Mouse (Mus musculus) stomach, embryonic 16.5 days (tissue): ENCODE measurements around the gene Ldah. TPM values are rescaled to one million over a fixed set of nuclear protein-coding genes. Genes with fewer than 3 reads are reported as not detected.

Source experiments
- ATAC-seq: fragments of 200-750 bp; cut with Nextera tagmentation; 2 replicates; pipeline ENCODE4 v1.8.0; 2017; ENCODE audit warnings: moderate number of reproducible peaks, moderate TSS enrichment; ENCODE audit not compliant: insufficient read depth, low FRiP score
- H3K27ac ChIP-seq: fragments of 300-500 bp; sonication (generic); 2 replicates; pipeline ENCODE4 v1.5.1; 2014; ENCODE audit warnings: low read length
- H3K27me3 ChIP-seq: fragments of 300-500 bp; sonication (generic); 2 replicates; pipeline ENCODE4 v1.6.1; 2014; ENCODE audit warnings: low read length, control low read depth, mixed read lengths; ENCODE audit not compliant: control insufficient read depth, insufficient read depth
- H3K36me3 ChIP-seq: fragments of 300-500 bp; sonication (generic); 2 replicates; pipeline ENCODE4 v1.6.1; 2014; ENCODE audit warnings: low read length; ENCODE audit not compliant: control insufficient read depth, insufficient read depth
- H3K4me1 ChIP-seq: fragments of 300-500 bp; sonication (generic); 2 replicates; pipeline ENCODE4 v1.6.1; 2014; ENCODE audit warnings: low read length, control low read depth, mixed read lengths; ENCODE audit not compliant: control insufficient read depth, insufficient read depth
- H3K4me2 ChIP-seq: fragments of 300-500 bp; sonication (generic); 2 replicates; pipeline ENCODE4 v1.6.1; 2014; ENCODE audit warnings: low read depth, low read length, mixed read lengths
- H3K4me3 ChIP-seq: fragments of 300-500 bp; sonication (generic); replicated peaks from 2 replicates; pipeline ENCODE4 v1.5.1; 2014; ENCODE audit warnings: mild to moderate bottlenecking, low read length
- H3K9ac ChIP-seq: fragments of 300-500 bp; sonication (generic); 2 replicates; pipeline ENCODE4 v1.6.1; 2014; ENCODE audit warnings: low read length
- H3K9me3 ChIP-seq: fragments of 300-500 bp; sonication (generic); replicated peaks from 2 replicates; pipeline ENCODE4 v1.6.1; 2016; ENCODE audit warnings: low read length, control low read depth; ENCODE audit not compliant: control insufficient read depth
- WGBS: fragments of 180-500 bp; shearing (Covaris S2); extraction: QIAGEN DNeasy Blood & Tissue Kit; methylation state at CpG from one replicate; pipeline ENCODE4 v1.1.7; 2014; 5-methylcytosine and 5-hydroxymethylcytosine counted together
- polyA plus RNA-seq: library from polyadenylated mRNA; unstranded; fragments of >200 nt; fragmentation: Nextera tagmentation; extraction: Ambion mirVana; gene quantifications from 2 replicates; pipeline ENCODE4 v1.2.1, GENCODE M21; 2015

Ldah gene
- polyA plus RNA-seq, 1 experiment from 2014 or later, result 56.6 TPM

DNA sequence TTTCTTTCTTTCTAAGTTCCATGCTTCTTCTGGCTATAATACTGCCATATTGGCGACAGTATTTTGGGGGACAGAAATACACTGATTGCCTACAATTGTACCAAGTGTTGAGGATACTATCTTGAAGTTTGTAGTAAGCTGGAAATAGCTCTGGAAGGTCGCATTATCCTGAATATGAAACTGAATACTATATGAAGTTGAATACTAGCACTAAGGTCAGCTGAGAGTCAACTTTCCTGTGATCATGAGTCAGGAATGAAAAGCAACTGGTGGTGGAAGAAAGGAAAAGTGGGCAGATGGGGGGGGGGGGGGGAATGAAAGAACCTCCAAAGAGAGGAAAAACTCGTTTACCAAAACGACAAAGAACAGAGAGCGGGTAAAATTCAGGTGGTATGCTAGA is 329 bp upstream of the Ldah start:
- Histone ChIP-seq H3K4me2 (peak overlapping the region; percentile 76), H3K4me1 (0 out of 2 replicates have a peak, but pooled peaks cover 2% of the 10 kb centered on the region), H3K9ac (peak overlapping the region; percentile 89), H3K4me3 (peak overlapping the region; percentile 86), H3K9me3 (no peaks in the 10 kb centered on the region), H3K27ac (0 out of 2 replicates have a peak overlapping the region, but pooled peaks have one; percentile 74), H3K36me3 (no peaks in the 10 kb centered on the region), H3K27me3 (no peaks in the 10 kb centered on the region; the same call in 1 of the 2 replicates)
- WGBS, result 17% methylated on average over 5 of the region's 5 CpGs
- peak; percentile 21; the same call in 1 of the 2 replicates for ATAC-seq

- Histone ChIP-seq H3K36me3 (no peaks in the 10 kb centered on the region), H3K4me2 (no peak overlapping the region), H3K4me1 (no peaks in the 10 kb centered on the region), H3K4me3 (no peak overlapping the region), H3K9ac (no peak overlapping the region), H3K27me3 (no peaks in the 10 kb centered on the region), H3K27ac (peak overlapping the region; percentile 25; the same call in 1 of the 2 replicates), H3K9me3 (no peaks in the 10 kb centered on the region)
- 59% methylated on average over 15 of the region's 15 CpGs for WGBS
- no peak for ATAC-seq
Observed at GRCm38 (mm10) chr12:8216392-8217280, 8.7 kb downstream of the Ldah start.

DNA sequence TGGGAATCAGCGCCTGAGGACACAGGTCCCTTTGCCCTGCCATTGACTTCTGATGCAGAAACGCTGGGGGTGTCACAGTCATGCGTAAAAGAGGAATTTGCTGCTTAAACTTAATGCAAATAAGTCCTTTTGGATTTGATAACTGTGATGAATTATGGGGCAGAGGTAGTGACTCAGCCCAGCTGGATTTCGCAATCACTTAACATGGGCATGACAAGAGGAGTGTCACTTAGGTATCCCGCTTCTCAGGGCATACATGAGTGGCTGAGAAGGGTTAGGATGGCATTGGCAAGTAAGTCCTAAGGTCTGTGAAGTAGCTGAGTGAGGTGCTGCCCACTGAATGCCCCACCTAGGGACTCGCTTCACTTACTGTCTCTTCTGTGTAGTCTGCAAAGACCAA is 15.1 kb downstream of the Ldah start:
- Histone ChIP-seq H3K9me3 (no peaks in the 10 kb centered on the region), H3K4me1 (no peaks in the 10 kb centered on the region), H3K4me2 (no peak overlapping the region), H3K4me3 (no peak overlapping the region), H3K27me3 (no peaks in the 10 kb centered on the region), H3K9ac (no peak overlapping the region), H3K27ac (no peak overlapping the region), H3K36me3 (no peaks in the 10 kb centered on the region)
- WGBS, result 83% methylated on average over 6 of the region's 6 CpGs
- no peak for ATAC-seq

- WGBS, result 92% methylated on average over 3 of the region's 3 CpGs
- H3K9ac ChIP-seq, result no peak overlapping the region
- no peaks in the 10 kb centered on the region for H3K4me1 ChIP-seq
- no peak for ATAC-seq
- no peak overlapping the region for H3K4me2 ChIP-seq
- no peak overlapping the region for H3K4me3 ChIP-seq
- H3K36me3 ChIP-seq, result no peaks in the 10 kb centered on the region
- no peaks in the 10 kb centered on the region for H3K27me3 ChIP-seq
- H3K27ac ChIP-seq, result no peak overlapping the region
- no peaks in the 10 kb centered on the region for H3K9me3 ChIP-seq
Observed at GRCm38 (mm10) chr12:8231101-8231500, 23.2 kb downstream of the Ldah start.

DNA sequence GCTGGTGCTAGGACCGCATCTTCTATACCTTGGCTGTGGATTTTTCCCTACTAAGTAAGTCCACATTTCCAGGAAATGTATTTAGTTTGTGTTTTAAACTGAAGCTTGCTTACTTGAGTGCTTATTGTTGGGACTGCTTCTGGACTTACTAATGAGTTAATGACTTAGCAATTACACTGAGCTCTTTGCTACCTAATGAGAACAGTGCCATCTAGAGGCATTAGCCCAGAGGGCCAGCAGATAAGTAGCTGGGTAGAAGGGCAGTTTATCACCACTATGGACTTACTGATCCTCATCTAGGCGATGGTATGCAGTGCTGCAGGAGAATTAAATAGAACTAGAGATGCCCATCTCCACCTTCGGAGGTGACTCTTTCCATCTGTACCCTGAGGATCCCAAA is 24.8 kb downstream of the Ldah start:
- Histone ChIP-seq H3K4me1 (no peaks in the 10 kb centered on the region), H3K9ac (no peak overlapping the region), H3K9me3 (no peaks in the 10 kb centered on the region), H3K27ac (no peak overlapping the region), H3K4me2 (no peak overlapping the region), H3K4me3 (no peak overlapping the region), H3K36me3 (no peaks in the 10 kb centered on the region), H3K27me3 (no peaks in the 10 kb centered on the region)
- ATAC-seq, result no peak
- WGBS, result 82% methylated on average over 3 of the region's 3 CpGs

DNA sequence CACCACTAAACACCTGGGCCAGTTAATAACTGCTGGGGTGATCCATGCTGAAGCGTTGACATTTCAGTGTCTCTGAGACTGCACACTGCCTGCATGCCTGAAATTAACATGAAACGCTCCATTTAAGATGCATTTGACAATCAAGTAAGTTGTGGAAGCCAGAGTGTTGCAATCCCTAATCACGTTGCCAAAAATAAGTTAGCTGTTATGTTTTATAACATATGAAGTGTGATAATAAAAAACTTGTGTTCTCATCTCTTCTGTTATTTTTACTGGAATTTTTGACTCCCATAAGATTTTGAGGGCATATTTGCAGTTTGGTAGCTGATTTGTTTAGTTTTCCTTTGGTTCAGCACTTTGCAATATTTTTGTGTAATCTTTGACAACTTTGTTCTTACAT is 34.3 kb downstream of the Ldah start:
- H3K27ac ChIP-seq, result no peak overlapping the region
- 75% methylated on average over 3 of the region's 3 CpGs for WGBS
- no peak overlapping the region for H3K4me2 ChIP-seq
- H3K27me3 ChIP-seq, result no peaks in the 10 kb centered on the region
- H3K36me3 ChIP-seq, result no peaks in the 10 kb centered on the region
- ATAC-seq, result no peak
- H3K9ac ChIP-seq, result no peak overlapping the region
- no peaks in the 10 kb centered on the region for H3K9me3 ChIP-seq
- H3K4me3 ChIP-seq, result no peak overlapping the region
- H3K4me1 ChIP-seq, result peaks cover 6% of the 10 kb centered on the region

DNA sequence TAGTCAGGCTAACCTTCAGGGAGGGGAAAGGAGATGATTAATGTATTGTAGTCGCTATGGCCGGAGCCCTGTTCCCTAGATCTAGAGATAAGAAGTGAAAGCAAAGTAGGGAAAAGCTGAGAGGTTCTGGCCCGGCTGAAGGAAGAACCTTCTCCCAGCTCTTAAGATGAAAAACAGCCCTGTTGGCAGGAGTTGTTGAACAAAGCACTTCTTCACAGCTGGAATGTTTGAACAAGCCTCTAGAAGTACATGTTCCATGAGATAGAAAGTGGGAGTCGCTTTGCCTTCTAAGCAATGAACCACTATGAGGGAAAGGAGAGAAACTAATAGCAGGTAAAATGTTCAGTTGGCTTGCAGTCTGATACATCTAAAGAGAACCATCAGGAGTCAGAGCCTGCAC is 36.8 kb downstream of the Ldah start:
- WGBS, result 30% methylated on average over 4 of the region's 4 CpGs
- peaks cover 6% of the 10 kb centered on the region for H3K4me1 ChIP-seq
- ATAC-seq, result no peak
- H3K27me3 ChIP-seq, result no peaks in the 10 kb centered on the region
- no peak overlapping the region for H3K27ac ChIP-seq
- H3K4me2 ChIP-seq, result no peak overlapping the region
- H3K36me3 ChIP-seq, result no peaks in the 10 kb centered on the region
- no peaks in the 10 kb centered on the region for H3K9me3 ChIP-seq
- H3K4me3 ChIP-seq, result no peak overlapping the region
- H3K9ac ChIP-seq, result no peak overlapping the region

- Histone ChIP-seq H3K4me2 (no peak overlapping the region), H3K36me3 (no peaks in the 10 kb centered on the region), H3K27me3 (no peaks in the 10 kb centered on the region), H3K9ac (no peak overlapping the region), H3K9me3 (no peaks in the 10 kb centered on the region), H3K4me3 (no peak overlapping the region), H3K4me1 (no peaks in the 10 kb centered on the region), H3K27ac (no peak overlapping the region)
- 35% methylated on average over 2 of the region's 2 CpGs for WGBS
- ATAC-seq, result no peak
Observed at GRCm38 (mm10) chr12:8260297-8260696, 52.4 kb downstream of the Ldah start.

- Histone ChIP-seq H3K4me3 (no peak overlapping the region), H3K36me3 (no peaks in the 10 kb centered on the region), H3K9ac (no peak overlapping the region), H3K9me3 (no peaks in the 10 kb centered on the region), H3K4me2 (no peak overlapping the region), H3K4me1 (no peaks in the 10 kb centered on the region; the same call in 1 of the 2 replicates), H3K27ac (no peak overlapping the region), H3K27me3 (no peaks in the 10 kb centered on the region)
- 84% methylated on average over 7 of the region's 7 CpGs for WGBS
- no peak for ATAC-seq
Observed at GRCm38 (mm10) chr12:8266311-8266710, 58.4 kb downstream of the Ldah start.
